Mouse (Mus musculus): ENCODE data around the gene Cyp4a30b. TPM values are rescaled to one million over a fixed set of nuclear protein-coding genes. Genes with fewer than 3 reads are reported as not detected.
"Not testable (repeated sequence)": the region's sequence is repeated elsewhere in the genome, so short reads cannot be mapped to it uniquely, and the experiment has no call there.

Gene Cyp4a30b
- total RNA-seq (2014; rRNA removed) (not detected in 2 replicates), polyA plus RNA-seq (2015; fragmentation: Nextera tagmentation; extraction: Ambion mirVana) (not detected in 2 replicates)

DNA sequence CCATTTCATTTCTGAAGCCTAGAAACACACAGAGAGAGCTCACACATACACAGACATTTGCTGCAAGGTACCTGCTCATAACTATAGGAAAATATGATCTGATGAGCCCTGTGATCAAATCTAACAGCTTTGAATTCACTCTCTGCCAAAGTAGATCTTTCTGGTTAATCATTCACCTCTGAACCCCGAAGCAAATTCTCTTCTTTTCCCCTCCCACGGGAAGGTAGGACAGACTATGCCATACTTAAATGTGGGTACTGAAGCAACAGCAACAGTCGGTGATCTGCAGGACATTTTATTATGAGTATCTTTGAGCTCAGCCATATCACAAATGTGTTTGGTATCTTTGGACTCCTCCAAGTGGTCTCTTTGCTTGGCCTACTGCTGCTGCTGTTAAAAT, at the start of gene Cyp4a30b:
Gene Cyp4a30b, plus strand, starts transcription at position 301 of the 400 bp plus-strand sequence.
- H3K9me3 ChIP-seq (ENCODE audit: low read length): no peaks in the 10 kb centered on the region
- ATAC-seq (ENCODE audit: low FRiP score): no peak
- no peak for TF ChIP-seq CTCF (IDR thresholded peaks at IDR 0.05)
- no peaks in the 10 kb centered on the region for H3K27me3 ChIP-seq (ENCODE audit: insufficient read depth, low read length)
- no peak within 1 kb of the TSS for H3K27ac ChIP-seq (ENCODE audit: low read depth, low read length)
- H3K4me3 ChIP-seq (ENCODE audit: low read depth, low read length): no peak within 1 kb of the TSS
- no peak for DNase-seq (ENCODE audit: low spot score)
- no peak within 1 kb of the TSS for H3K9ac ChIP-seq (replicated peaks; ENCODE audit: low read length, poor library complexity, severe bottlenecking)
- H3K4me1 ChIP-seq (ENCODE audit: insufficient read depth, low read length): no peaks in the 10 kb centered on the region
- H3K4me2 ChIP-seq (ENCODE audit: low read depth, low read length, poor library complexity, severe bottlenecking): no peak within 1 kb of the TSS
- WGBS: 84% methylated on average over 3 of the region's 3 CpGs
- no peaks in the 10 kb centered on the region for H3K36me3 ChIP-seq (ENCODE audit: insufficient read depth, low read length)

DNA sequence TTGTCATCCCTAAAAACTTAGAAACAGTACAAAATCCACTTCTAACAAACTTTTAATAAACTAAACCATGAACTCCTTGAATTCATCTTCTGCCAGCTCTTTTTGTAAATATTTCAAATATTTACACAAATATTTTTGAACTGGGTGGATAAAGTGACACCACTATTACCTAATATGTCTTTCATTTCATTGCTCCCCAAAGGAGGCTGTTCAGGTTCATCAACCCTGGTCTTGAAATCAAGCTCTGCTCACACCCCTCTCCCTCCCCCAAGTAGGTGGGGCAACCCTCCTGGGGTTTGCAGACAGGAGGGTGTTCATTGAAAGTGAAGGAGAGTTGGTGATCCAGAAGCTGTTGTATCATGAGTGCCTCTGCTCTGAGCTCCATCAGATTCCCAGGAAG, 41.1 kb upstream of the Cyp4a30b start, which contains the start of gene Cyp4a12b:
Gene Cyp4a12b, plus strand, starts transcription at position 301 of the 400 bp plus-strand sequence.
- not testable (repeated sequence) for DNase-seq (ENCODE audit: low spot score); H3K4me3 ChIP-seq (ENCODE audit: low read depth, low read length); H3K4me1 ChIP-seq (ENCODE audit: insufficient read depth, low read length); H3K27ac ChIP-seq (ENCODE audit: low read depth, low read length); H3K36me3 ChIP-seq (ENCODE audit: insufficient read depth, low read length); H3K4me2 ChIP-seq (ENCODE audit: low read depth, low read length, poor library complexity, severe bottlenecking); H3K27me3 ChIP-seq (ENCODE audit: insufficient read depth, low read length); ATAC-seq (ENCODE audit: low FRiP score); H3K9ac ChIP-seq (replicated peaks; ENCODE audit: low read length, poor library complexity, severe bottlenecking); H3K9me3 ChIP-seq (ENCODE audit: low read length)

DNA sequence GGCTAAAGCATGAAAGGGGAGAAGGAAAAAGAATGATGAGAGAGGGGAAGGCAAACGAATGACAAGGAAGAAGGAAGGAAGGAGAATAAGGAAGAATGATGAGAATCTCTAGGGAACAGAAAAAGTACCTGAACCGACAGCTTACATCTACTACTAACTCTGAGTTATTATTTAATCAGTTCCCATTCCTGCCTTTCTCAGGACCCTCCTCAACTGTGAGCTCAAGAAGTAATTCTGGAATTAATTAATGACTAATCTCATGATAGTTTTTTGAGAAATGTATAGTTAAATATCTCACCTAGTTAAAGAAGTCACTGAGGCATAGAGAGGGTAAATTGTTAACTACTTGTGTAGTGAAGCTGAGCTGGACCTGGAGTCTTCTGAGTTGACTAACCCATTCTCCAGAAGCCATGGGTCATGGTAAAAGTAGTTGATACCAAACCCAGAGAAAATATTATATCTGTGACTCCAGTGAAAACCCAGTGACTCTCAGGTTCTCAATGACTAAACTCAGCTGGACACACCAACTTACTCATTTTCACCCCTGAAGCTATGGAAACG, 1.7 kb upstream of the Cyp4a30b start:
- H3K4me1 ChIP-seq (ENCODE audit: insufficient read depth, low read length): no peaks in the 10 kb centered on the region
- H3K4me2 ChIP-seq (ENCODE audit: low read depth, low read length, poor library complexity, severe bottlenecking): no peak overlapping the region
- H3K4me3 ChIP-seq (ENCODE audit: low read depth, low read length): no peak overlapping the region
- H3K9ac ChIP-seq (replicated peaks; ENCODE audit: low read length, poor library complexity, severe bottlenecking): no peak overlapping the region
- 77% methylated on average over 3 of the region's 3 CpGs for WGBS
- no peaks in the 10 kb centered on the region for H3K27me3 ChIP-seq (ENCODE audit: insufficient read depth, low read length)
- no peak for TF ChIP-seq CTCF (IDR thresholded peaks at IDR 0.05)
- no peaks in the 10 kb centered on the region for H3K9me3 ChIP-seq (ENCODE audit: low read length)
- no peak for DNase-seq (ENCODE audit: low spot score)
- H3K27ac ChIP-seq (ENCODE audit: low read depth, low read length): no peak overlapping the region
- no peaks in the 10 kb centered on the region for H3K36me3 ChIP-seq (ENCODE audit: insufficient read depth, low read length)
- no peak for ATAC-seq (ENCODE audit: low FRiP score)

DNA sequence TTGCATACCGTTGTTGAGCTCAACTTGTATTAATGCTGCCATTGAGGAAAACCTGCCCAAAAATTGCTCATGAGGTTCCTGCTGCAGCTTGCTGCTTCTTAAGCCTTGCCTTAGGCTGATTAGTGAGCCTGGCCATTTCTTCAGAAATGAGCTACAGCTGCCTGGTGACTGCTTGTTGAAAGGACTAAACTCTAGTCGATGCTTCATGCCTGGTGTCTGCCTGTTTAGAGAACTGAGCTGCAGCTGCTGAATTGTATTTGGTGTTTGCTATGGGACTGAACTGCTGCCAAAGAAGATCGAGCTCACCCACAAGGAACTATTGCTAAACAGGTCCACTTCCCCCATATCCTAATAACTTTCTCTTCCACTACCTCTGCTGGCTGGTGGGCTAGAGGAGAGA, 21.2 kb downstream of the Cyp4a30b start:
- H3K9ac ChIP-seq (replicated peaks; ENCODE audit: low read length, poor library complexity, severe bottlenecking); H3K36me3 ChIP-seq (ENCODE audit: insufficient read depth, low read length); H3K4me2 ChIP-seq (ENCODE audit: low read depth, low read length, poor library complexity, severe bottlenecking); H3K27ac ChIP-seq (ENCODE audit: low read depth, low read length); H3K4me1 ChIP-seq (ENCODE audit: insufficient read depth, low read length); ATAC-seq (ENCODE audit: low FRiP score); H3K4me3 ChIP-seq (ENCODE audit: low read depth, low read length); DNase-seq (ENCODE audit: low spot score); H3K27me3 ChIP-seq (ENCODE audit: insufficient read depth, low read length); H3K9me3 ChIP-seq (ENCODE audit: low read length): not testable (repeated sequence)
- 71% methylated on average over 3 of the region's 3 CpGs for WGBS

DNA sequence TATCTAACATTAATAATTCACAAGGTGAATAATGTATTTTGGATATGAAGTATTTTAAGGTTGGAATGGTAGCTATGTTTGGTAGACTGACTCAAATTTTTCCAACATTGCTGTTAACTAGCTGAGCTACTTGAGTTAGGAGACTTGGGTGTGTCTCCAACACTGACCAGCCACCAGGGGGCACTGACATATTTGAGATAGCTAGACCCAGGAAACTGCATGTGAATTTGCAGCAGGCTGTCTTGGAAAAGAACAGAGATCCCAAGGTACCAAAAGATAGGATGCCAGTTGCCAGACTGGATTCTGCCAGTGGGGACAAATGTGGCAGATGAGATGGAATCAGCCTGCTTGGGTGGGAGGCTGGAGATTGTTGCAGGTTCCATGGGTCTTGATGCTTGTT, 23.6 kb downstream of the Cyp4a30b start:
- not testable (repeated sequence) for ATAC-seq (ENCODE audit: low FRiP score); H3K4me3 ChIP-seq (ENCODE audit: low read depth, low read length); H3K36me3 ChIP-seq (ENCODE audit: insufficient read depth, low read length); H3K27ac ChIP-seq (ENCODE audit: low read depth, low read length); DNase-seq (ENCODE audit: low spot score); H3K27me3 ChIP-seq (ENCODE audit: insufficient read depth, low read length); H3K9me3 ChIP-seq (ENCODE audit: low read length); H3K4me1 ChIP-seq (ENCODE audit: insufficient read depth, low read length); H3K4me2 ChIP-seq (ENCODE audit: low read depth, low read length, poor library complexity, severe bottlenecking); H3K9ac ChIP-seq (replicated peaks; ENCODE audit: low read length, poor library complexity, severe bottlenecking)
- TF ChIP-seq CTCF (IDR thresholded peaks at IDR 0.05): peak; percentile 24

DNA sequence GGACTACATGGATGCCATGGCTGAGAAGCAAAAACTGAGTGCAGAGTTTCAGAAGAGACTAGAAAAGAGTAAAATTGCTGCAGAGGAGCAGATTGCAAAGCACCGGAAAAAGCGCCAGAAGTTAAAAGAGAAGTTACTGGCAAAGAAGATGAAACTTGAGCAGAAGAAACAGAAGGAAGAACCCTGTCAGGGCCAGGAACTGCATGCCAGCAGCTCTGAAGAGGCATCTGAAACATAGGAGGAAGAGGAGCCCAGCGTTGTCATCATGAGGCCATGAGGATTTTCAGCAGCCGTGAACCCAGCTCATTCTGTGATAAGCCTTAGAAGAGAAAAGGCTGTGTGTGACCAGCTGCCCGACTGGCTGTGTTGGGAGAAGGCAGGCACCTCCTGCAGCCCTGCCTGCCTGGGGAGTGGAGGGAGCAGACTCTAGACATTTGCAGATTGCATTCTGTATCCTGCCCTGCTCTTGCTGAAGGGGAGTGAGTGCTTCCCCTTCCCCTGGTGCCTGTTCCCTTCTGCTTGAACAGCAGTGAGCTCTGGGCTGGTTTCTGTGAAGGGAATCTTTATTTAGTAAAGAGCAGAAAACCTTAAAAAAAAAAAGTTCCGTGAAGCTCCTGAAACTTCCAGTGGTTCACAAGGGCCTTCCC, 28.7 kb downstream of the Cyp4a30b start:
- no peak overlapping the region for H3K4me3 ChIP-seq (ENCODE audit: low read depth, low read length)
- ATAC-seq (ENCODE audit: low FRiP score) (no peak), DNase-seq (ENCODE audit: low spot score) (no peak)
- no peaks in the 10 kb centered on the region for H3K9me3 ChIP-seq (ENCODE audit: low read length)
- no peak overlapping the region for H3K9ac ChIP-seq (replicated peaks; ENCODE audit: low read length, poor library complexity, severe bottlenecking)
- no peak for TF ChIP-seq CTCF (IDR thresholded peaks at IDR 0.05)
- H3K27me3 ChIP-seq (ENCODE audit: insufficient read depth, low read length): no peaks in the 10 kb centered on the region
- 78% methylated on average over 6 of the region's 6 CpGs for WGBS
- H3K4me1 ChIP-seq (ENCODE audit: insufficient read depth, low read length): no peaks in the 10 kb centered on the region
- no peaks in the 10 kb centered on the region for H3K36me3 ChIP-seq (ENCODE audit: insufficient read depth, low read length)
- no peak overlapping the region for H3K4me2 ChIP-seq (ENCODE audit: low read depth, low read length, poor library complexity, severe bottlenecking)
- no peak overlapping the region for H3K27ac ChIP-seq (ENCODE audit: low read depth, low read length)
